Mouse (Mus musculus): ENCODE results near the gene Cdh23.

DNA sequence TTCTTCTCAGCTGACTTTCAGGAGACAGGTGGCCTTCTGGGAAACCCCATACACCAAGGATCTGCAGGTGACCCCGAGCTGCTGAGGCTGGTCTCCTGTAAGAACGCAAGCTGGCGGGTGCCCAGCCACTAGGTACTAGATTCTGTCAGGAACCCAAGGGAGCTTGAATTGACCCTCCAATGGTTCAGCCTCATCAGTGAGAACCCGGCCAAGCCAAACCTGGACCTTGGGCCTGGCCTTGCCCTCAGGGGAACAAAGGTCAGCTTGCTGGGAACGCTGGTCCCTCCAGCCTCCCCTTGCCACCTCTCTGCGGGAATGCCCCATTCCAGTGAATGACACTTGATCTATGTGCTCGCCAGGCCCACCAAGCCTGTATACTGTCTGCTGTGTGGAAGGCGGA lies 37.2 kb upstream of the Cdh23 start:
- TF ChIP-seq CTCF (IDR thresholded peaks at IDR 0.05; ENCODE audit: insufficient read depth, low read depth, low read length): no peak
- TF ChIP-seq POLR2A (IDR thresholded peaks at IDR 0.05; ENCODE audit: insufficient read depth, low read depth, low read length): no peak
